In the genomic region with DNA sequence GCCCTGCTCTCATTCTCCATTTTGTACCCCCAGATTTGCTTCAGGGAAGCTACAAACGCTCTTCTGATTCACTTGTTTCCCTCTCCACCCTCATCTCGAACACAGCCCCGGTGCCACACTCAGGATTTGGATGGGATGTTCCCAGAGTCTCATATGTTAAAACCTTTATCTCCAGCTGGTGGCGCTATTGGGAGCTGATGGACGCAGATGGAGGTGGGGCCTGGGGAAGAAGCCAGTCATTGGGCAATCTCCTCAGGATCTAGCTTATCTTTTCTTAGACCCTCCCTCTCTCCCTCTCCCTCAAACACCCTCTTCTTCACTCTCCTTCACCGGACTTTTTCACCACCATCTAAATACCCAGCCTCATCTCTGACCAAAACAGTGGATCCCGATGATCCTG, we compare ENCODE assay signal across 10 mouse cellular contexts. TPM values are rescaled to one million over a fixed set of nuclear protein-coding genes. Genes with fewer than 3 reads are reported as not detected.
DNase-seq lines count a peak whose midpoint lies in the region; ATAC-seq and TF ChIP-seq lines count a peak whose summit lies in the region.
"Had no signal": no experiment of that assay in that cellular context is flagged by ENCODE, and none has a peak within 500 bp of the region (broad histone marks: within the 10 kb centered on the region; RNA-seq: fewer than 3 reads in every experiment).

No protein-coding gene starts in this region.

- WGBS in lung, embryonic 14.5 days, result 29% methylated on average over 7 of the region's 7 CpGs

- H3K4me3 ChIP-seq in lung, embryonic 14.5 days (ENCODE audit: low read depth, low read length), result no peak overlapping the region
- H3K4me3 ChIP-seq: midbrain, embryonic 12.5 days had no signal

- H3K9ac ChIP-seq in lung, embryonic 14.5 days, result no peak overlapping the region
- H3K9ac ChIP-seq: midbrain, embryonic 12.5 days had no signal

- peak; percentile 49 for TF ChIP-seq CTCF in lung, embryonic 14.5 days (IDR thresholded peaks at IDR 0.05; ENCODE audit: low read depth)

- ATAC-seq in frontal cortex, adult (ENCODE audit: low TSS enrichment), result peak; percentile 71
- peak; percentile 79 for ATAC-seq in granulocyte monocyte progenitor cell, adult 5-6 weeks (replicated peaks; ENCODE audit: poor library complexity, severe bottlenecking)
- ATAC-seq in lung, embryonic 14.5 days (ENCODE audit: insufficient read depth), result no peak

- H3K27ac ChIP-seq in lung, embryonic 14.5 days (ENCODE audit: low read depth), result no peak overlapping the region
- H3K27ac ChIP-seq: midbrain, embryonic 12.5 days had no signal

- H3K36me3 ChIP-seq in lung, embryonic 14.5 days (ENCODE audit: insufficient read depth), result no peaks in the 10 kb centered on the region
- H3K36me3 ChIP-seq: midbrain, embryonic 12.5 days had no signal

- H3K9me3 ChIP-seq in lung, embryonic 14.5 days (ENCODE audit: low read depth, low read length), result no peaks in the 10 kb centered on the region
- H3K9me3 ChIP-seq: midbrain, embryonic 12.5 days had no signal

- DNase-seq in frontal cortex, postnatal 10 days (ENCODE audit: low spot score in 2 of 2), result no peak
- DNase-seq in right cerebral cortex, postnatal 14 days, result peak; percentile 38
- DNase-seq in right cerebral cortex, postnatal 4 days, result no peak
- DNase-seq in brain, adult 2 months (ENCODE audit: low read depth, low spot score), result peak; percentile 77
- DNase-seq in lung, embryonic 14.5 days, result peak; percentile 60
- no peak for DNase-seq in ovary, postnatal 10 days (ENCODE audit: low spot score)

- H3K4me1 ChIP-seq in lung, embryonic 14.5 days (ENCODE audit: insufficient read depth), result no peaks in the 10 kb centered on the region
- H3K4me1 ChIP-seq: midbrain, embryonic 12.5 days had no signal

- H3K4me2 ChIP-seq in lung, embryonic 14.5 days, result no peak overlapping the region
- H3K4me2 ChIP-seq: midbrain, embryonic 12.5 days had no signal

- no peaks in the 10 kb centered on the region for H3K27me3 ChIP-seq in lung, embryonic 14.5 days (ENCODE audit: insufficient read depth, low read length)
- H3K27me3 ChIP-seq: midbrain, embryonic 12.5 days had no signal

RNA-seq across cellular contexts. Expression of a gene that starts 31.9 kb away (rescaled TPM):
- not detected in 2 replicates for total RNA-seq in granulocyte monocyte progenitor cell, adult 5-6 weeks (2014; fragmentation: Nextera tagmentation)
- total RNA-seq in granulocyte monocyte progenitor cell, adult 5-6 weeks (2017), result not detected in 2 replicates
- polyA plus RNA-seq in lung, embryonic 14.5 days (2014; fragmentation: Nextera tagmentation; extraction: Ambion mirVana), result 0.91 and 1.7 TPM in 2 replicates
- total RNA-seq: heart, postnatal 10 days had no signal
- polyA plus RNA-seq: midbrain, embryonic 12.5 days had no signal

RNA-seq across cellular contexts. Expression of a gene that starts 32.1 kb away (rescaled TPM):
- not detected in 2 replicates for total RNA-seq in granulocyte monocyte progenitor cell, adult 5-6 weeks (2014; fragmentation: Nextera tagmentation)
- not detected in 2 replicates for total RNA-seq in granulocyte monocyte progenitor cell, adult 5-6 weeks (2017)
- 1.1 and 1.5 TPM in 2 replicates for polyA plus RNA-seq in lung, embryonic 14.5 days (2014; fragmentation: Nextera tagmentation; extraction: Ambion mirVana)

Comparison
In these comparisons a context has a peak if more than half of its experiments do, and no peak if none do; other contexts are left out.
1. DNase-seq: peak in right cerebral cortex, postnatal 14 days (single experiment), brain, adult 2 months (single experiment) and lung, embryonic 14.5 days (single experiment); none in frontal cortex, postnatal 10 days (0 of 2), right cerebral cortex, postnatal 4 days (single experiment) and ovary, postnatal 10 days (single experiment).